ENCODE assay signal across 19 mouse cellular contexts in the genomic region with DNA sequence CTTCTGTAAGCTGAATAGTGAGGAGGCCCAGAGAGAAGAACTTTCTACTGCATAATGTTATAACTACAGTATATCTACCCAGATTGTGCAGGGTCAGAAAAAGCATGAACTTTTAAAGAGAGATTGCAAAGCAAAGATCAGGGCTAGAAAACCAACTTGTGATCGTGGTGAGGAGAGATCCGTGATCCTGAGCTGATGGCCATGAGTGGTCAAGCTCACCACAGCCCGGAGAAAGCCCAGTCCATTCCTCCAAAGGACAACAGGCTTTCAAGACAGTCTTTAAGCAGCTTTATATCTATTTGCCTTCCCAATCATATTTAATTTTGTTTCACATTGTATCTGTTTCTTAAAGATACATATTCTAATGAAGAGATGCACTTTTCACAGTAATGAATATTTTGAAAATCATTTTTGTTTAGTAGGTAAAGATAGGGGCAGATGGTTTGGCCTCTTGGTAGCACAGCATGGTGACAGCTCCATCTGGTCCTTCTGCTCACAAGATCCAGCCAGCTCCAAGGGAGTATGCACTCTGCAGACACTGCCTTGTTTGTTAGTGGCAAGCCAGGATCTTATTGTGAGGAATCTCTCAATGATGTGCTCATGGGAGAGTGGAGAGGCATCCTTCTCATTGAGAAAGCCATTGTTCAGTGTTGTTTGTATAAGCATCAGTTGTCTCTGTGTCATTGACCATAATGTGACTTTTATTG. TPM values are rescaled to one million over a fixed set of nuclear protein-coding genes. Genes with fewer than 3 reads are reported as not detected.
DNase-seq lines count a peak whose midpoint lies in the region; ATAC-seq lines count a peak whose summit lies in the region.
"Had no signal": no experiment of that assay in that cellular context is flagged by ENCODE, and none has a peak within 500 bp of the region (broad histone marks: within the 10 kb centered on the region; RNA-seq: fewer than 3 reads in every experiment).

No protein-coding gene starts in this region.

- ATAC-seq in hindbrain, embryonic 16.5 days = peak; percentile 48; the same call in 1 of the 2 replicates
- no peak for ATAC-seq in hindbrain, embryonic 11.5 days (ENCODE audit: low FRiP score)
- ATAC-seq: intestine, embryonic 15.5 days had no signal

- no peak overlapping the region for H3K4me2 ChIP-seq in hindbrain, embryonic 16.5 days (ENCODE audit: low read length)
- no peak overlapping the region for H3K4me2 ChIP-seq in hindbrain, embryonic 11.5 days (replicated peaks; ENCODE audit: low read depth, low read length)
- H3K4me2 ChIP-seq: intestine, embryonic 15.5 days; liver, embryonic 11.5 days had no signal

- H3K4me3 ChIP-seq in hindbrain, embryonic 16.5 days (ENCODE audit: low read length) = no peak overlapping the region
- H3K4me3 ChIP-seq in hindbrain, embryonic 11.5 days (ENCODE audit: low read depth, low read length) = no peak overlapping the region
- H3K4me3 ChIP-seq: hindbrain, embryonic 10.5 days; intestine, embryonic 15.5 days; limb, embryonic 10.5 days; midbrain, embryonic 10.5 days had no signal

- WGBS in hindbrain, embryonic 16.5 days = 93% methylated on average over 3 of the region's 3 CpGs
- 93% methylated on average over 3 of the region's 3 CpGs for WGBS in hindbrain, embryonic 11.5 days

- H3K4me1 ChIP-seq in hindbrain, embryonic 16.5 days (ENCODE audit: control insufficient read depth, insufficient read depth, low read depth, low read length) = no peaks in the 10 kb centered on the region
- no peaks in the 10 kb centered on the region for H3K4me1 ChIP-seq in hindbrain, embryonic 11.5 days (replicated peaks; ENCODE audit: control insufficient read depth, insufficient read depth, low read length)
- H3K4me1 ChIP-seq: hindbrain, embryonic 10.5 days; intestine, embryonic 15.5 days; limb, embryonic 10.5 days; midbrain, embryonic 10.5 days had no signal

- no peak overlapping the region for H3K9ac ChIP-seq in hindbrain, embryonic 16.5 days (ENCODE audit: low read depth, low read length)
- H3K9ac ChIP-seq in hindbrain, embryonic 11.5 days (ENCODE audit: low read depth, low read length) = no peak overlapping the region
- H3K9ac ChIP-seq: intestine, embryonic 15.5 days had no signal

- H3K27ac ChIP-seq in hindbrain, embryonic 16.5 days (ENCODE audit: low read depth, low read length) = no peak overlapping the region
- no peak overlapping the region for H3K27ac ChIP-seq in hindbrain, embryonic 11.5 days (ENCODE audit: low read depth, low read length)
- H3K27ac ChIP-seq: hindbrain, embryonic 10.5 days; intestine, embryonic 15.5 days; kidney, postnatal 0 days; limb, embryonic 10.5 days; midbrain, embryonic 10.5 days had no signal

- no peak for DNase-seq in hindbrain, embryonic 11.5 days (ENCODE audit: low spot score)
- peak; percentile 80 for DNase-seq in cerebellum, adult 11 months
- peak; percentile 84 to 86 for DNase-seq in cerebellum, postnatal 10 days
- DNase-seq in layer of hippocampus, adult 9-11 months = peak; percentile 49
- no peak for DNase-seq in frontal cortex, postnatal 36 days (ENCODE audit: low spot score in 2 of 2)
- no peak for DNase-seq in spleen, postnatal 14 days (ENCODE audit: low spot score in 2 of 2)
- DNase-seq: adrenal gland, postnatal 14 days; B cell, adult 2 months; gastrocnemius, postnatal 10 days; heart, adult 18-20 months; lung, adult 2 months; lung, postnatal 4 days had no signal

- no peaks in the 10 kb centered on the region for H3K9me3 ChIP-seq in hindbrain, embryonic 16.5 days (ENCODE audit: control insufficient read depth, low read length)
- no peaks in the 10 kb centered on the region for H3K9me3 ChIP-seq in hindbrain, embryonic 11.5 days (ENCODE audit: control insufficient read depth, low read length)
- H3K9me3 ChIP-seq: hindbrain, embryonic 10.5 days; intestine, embryonic 15.5 days; limb, embryonic 10.5 days; midbrain, embryonic 10.5 days had no signal

- no peaks in the 10 kb centered on the region for H3K36me3 ChIP-seq in hindbrain, embryonic 16.5 days (ENCODE audit: control insufficient read depth, insufficient read depth, low read length)
- no peaks in the 10 kb centered on the region for H3K36me3 ChIP-seq in hindbrain, embryonic 11.5 days (ENCODE audit: control insufficient read depth, insufficient read depth, low read length)
- H3K36me3 ChIP-seq: hindbrain, embryonic 10.5 days; intestine, embryonic 15.5 days; limb, embryonic 10.5 days; midbrain, embryonic 10.5 days had no signal

- no peaks in the 10 kb centered on the region for H3K27me3 ChIP-seq in hindbrain, embryonic 16.5 days (replicated peaks; ENCODE audit: control insufficient read depth, insufficient read depth, low read length)
- no peaks in the 10 kb centered on the region for H3K27me3 ChIP-seq in hindbrain, embryonic 11.5 days (ENCODE audit: control insufficient read depth, insufficient read depth, low read length)
- H3K27me3 ChIP-seq: intestine, embryonic 15.5 days had no signal

RNA-seq across cellular contexts. Expression of a gene that starts 59.6 kb away (rescaled TPM):
- polyA plus RNA-seq in hindbrain, embryonic 16.5 days (2015; fragmentation: Nextera tagmentation; extraction: Ambion mirVana) = 39.5 and 39.8 TPM in 2 replicates
- 47.8 and 50.5 TPM in 2 replicates for polyA plus RNA-seq in hindbrain, embryonic 11.5 days (2014; fragmentation: Nextera tagmentation; extraction: Ambion mirVana)

RNA-seq across cellular contexts. Expression of a gene that starts 59.7 kb away (rescaled TPM):
- 29.2 and 31.6 TPM in 2 replicates for polyA plus RNA-seq in hindbrain, embryonic 16.5 days (2015; fragmentation: Nextera tagmentation; extraction: Ambion mirVana)
- 50.1 and 64.5 TPM in 2 replicates for polyA plus RNA-seq in hindbrain, embryonic 11.5 days (2014; fragmentation: Nextera tagmentation; extraction: Ambion mirVana)

Comparison
In these comparisons a context has a peak if more than half of its experiments do, and no peak if none do; other contexts are left out.
1. DNase-seq: peak in cerebellum, adult 11 months (single experiment), cerebellum, postnatal 10 days (2 of 2) and layer of hippocampus, adult 9-11 months (single experiment); none in hindbrain, embryonic 11.5 days (single experiment), frontal cortex, postnatal 36 days (0 of 2) and spleen, postnatal 14 days (0 of 2).